Mouse (Mus musculus): Measurements from ENCODE around the gene Piwil4. TPM values are rescaled to one million over a fixed set of nuclear protein-coding genes. Genes with fewer than 3 reads are reported as not detected.
A peak's percentile ranks its signal among the peaks of the same experiment; 100 is the strongest.

Piwil4 gene
- total and polyA plus RNA-seq, 3 experiments = 24.8 to 31.7 TPM; not detected in 1

DNA sequence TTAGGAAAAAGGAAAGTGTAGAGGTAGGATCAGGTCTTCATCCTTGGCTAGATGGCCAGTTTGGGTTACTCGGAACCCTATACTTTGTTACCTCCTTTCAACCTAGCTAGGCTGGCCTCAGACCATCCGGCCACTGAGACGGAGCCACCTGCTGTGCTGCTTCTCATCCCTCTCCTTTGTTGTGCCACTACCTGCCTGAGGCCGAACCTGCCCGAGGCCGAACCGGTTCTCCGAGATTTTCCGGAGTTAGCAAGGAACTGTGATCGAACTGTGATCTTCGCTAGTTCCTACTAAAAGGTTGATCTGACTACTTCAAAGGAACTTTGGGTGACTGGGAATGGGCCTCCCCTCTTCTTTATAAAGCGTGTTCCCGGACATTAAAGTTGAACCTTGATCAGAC lies 37.8 kb upstream of the Piwil4 start:
- H3K4me1 ChIP-seq (ENCODE audit: control insufficient read depth in 1 of 2, insufficient read depth in 2 of 2, low read length in 2 of 2) = peaks cover 13 to 18% of the 10 kb centered on the region in 2 experiments
- H3K9ac ChIP-seq (ENCODE audit: control insufficient read depth, low read depth, low read length, poor library complexity, severe bottlenecking) = no peak overlapping the region
- H3K9me3 ChIP-seq (replicated peaks; ENCODE audit: insufficient read depth, low read length) = no peaks in the 10 kb centered on the region
- no peak overlapping the region for H3K4me3 ChIP-seq (ENCODE audit: control insufficient read depth in 1 of 2, insufficient read depth in 1 of 2, low read depth in 2 of 2, low read length in 2 of 2)
- H3K79me2 ChIP-seq (ENCODE audit: control insufficient read depth, insufficient read depth, low read length, poor library complexity) = peaks cover 8% of the 10 kb centered on the region
- H3K27me3 ChIP-seq (ENCODE audit: control insufficient read depth in 1 of 2, insufficient read depth in 2 of 2, low read length in 2 of 2) = peaks cover 1 to 2% of the 10 kb centered on the region in 2 experiments; a peak in 2 of 4 replicates
- DNase-seq (ENCODE audit: low read depth, low spot score) = no peak
- TF ChIP-seq SMC3 (IDR thresholded peaks at IDR 0.05; ENCODE audit: low read depth, low read length) (no peak), MAX (IDR thresholded peaks at IDR 0.05; ENCODE audit: low read length) (no peak), MAFK (IDR thresholded peaks at IDR 0.05; ENCODE audit: borderline replicate concordance, low read depth, low read length) (no peak), RCOR1 (IDR thresholded peaks at IDR 0.05; ENCODE audit: low read depth, low read length) (no peak), GATA1 (IDR thresholded peaks at IDR 0.05; ENCODE audit: low read depth, low read length) (no peak), EP300 (IDR thresholded peaks at IDR 0.05; ENCODE audit: low read depth in 1 of 2, low read length in 2 of 2) (no peak), CHD1 (IDR thresholded peaks at IDR 0.05; ENCODE audit: low read depth, low read length) (no peak), ZMIZ1 (IDR thresholded peaks at IDR 0.05; ENCODE audit: low read depth, low read length) (no peak), MAZ (IDR thresholded peaks at IDR 0.05; ENCODE audit: low read depth, low read length) (no peak), TAL1 (IDR thresholded peaks at IDR 0.05; ENCODE audit: low read length) (no peak), RAD21 (IDR thresholded peaks at IDR 0.05; ENCODE audit: low read depth, low read length) (no peak), USF1 (IDR thresholded peaks at IDR 0.05; ENCODE audit: low read depth, low read length) (no peak), CTCF (IDR thresholded peaks at IDR 0.05 in 2 of 3, conservative IDR thresholded peaks at IDR 0.05 in 1 of 3; ENCODE audit: control insufficient read depth in 1 of 3, insufficient read depth in 1 of 3, low read depth in 2 of 3, low read length in 3 of 3, poor library complexity in 1 of 3, severe bottlenecking in 1 of 3) (no peak)
- H3K27ac ChIP-seq (ENCODE audit: control insufficient read depth, low read depth, low read length) = no peak overlapping the region
- peaks cover 34 to 40% of the 10 kb centered on the region in 2 experiments for H3K36me3 ChIP-seq (ENCODE audit: control insufficient read depth in 1 of 2, insufficient read depth in 2 of 2, low read length in 2 of 2)

DNA sequence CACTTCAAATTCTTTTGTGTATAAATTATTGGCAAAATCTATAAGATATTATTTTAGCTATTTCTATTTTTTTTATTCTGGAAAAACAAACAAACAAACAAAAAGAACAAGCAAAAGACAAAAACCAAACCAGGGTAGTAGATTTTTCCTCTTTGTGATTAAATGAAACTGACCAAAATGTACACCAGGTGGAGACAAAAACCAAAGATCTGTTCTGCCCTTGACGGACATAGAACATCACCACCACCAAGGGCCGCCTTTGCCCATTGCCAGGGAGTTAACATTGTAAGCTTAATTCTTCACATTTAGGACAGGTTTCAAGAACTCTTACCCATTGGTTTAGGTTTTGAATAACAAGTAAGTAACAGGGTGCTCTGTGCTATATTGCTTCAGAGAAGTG lies 33.3 kb upstream of the Piwil4 start:
- peak; percentile 61 for DNase-seq (ENCODE audit: low read depth, low spot score)
- peaks cover 10 to 16% of the 10 kb centered on the region in 2 experiments for H3K27me3 ChIP-seq (ENCODE audit: control insufficient read depth in 1 of 2, insufficient read depth in 2 of 2, low read length in 2 of 2)

DNA sequence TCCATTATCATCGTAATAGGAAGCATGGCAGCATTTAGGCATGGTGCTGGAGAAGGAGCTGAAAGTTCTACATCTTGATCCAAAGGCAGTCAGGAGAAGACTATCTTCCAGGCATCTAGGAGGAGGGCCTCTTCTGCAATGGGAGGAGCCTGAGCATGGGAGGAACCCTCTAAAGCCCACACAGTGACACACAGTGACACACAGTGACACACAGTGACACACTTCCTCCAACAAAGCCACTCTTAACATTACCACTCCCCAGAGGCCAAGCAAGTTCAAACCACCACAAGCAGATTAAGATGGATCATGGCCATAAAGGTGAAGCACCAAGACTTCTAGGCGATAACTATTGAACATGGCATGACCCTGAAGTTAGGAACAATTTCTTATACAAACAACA lies 31.5 kb upstream of the Piwil4 start:
- Histone ChIP-seq H3K4me3 (ENCODE audit: control insufficient read depth in 1 of 2, insufficient read depth in 1 of 2, low read depth in 2 of 2, low read length in 2 of 2) (no peak overlapping the region), H3K27me3 (ENCODE audit: control insufficient read depth in 1 of 2, insufficient read depth in 2 of 2, low read length in 2 of 2) (peaks cover 23 to 29% of the 10 kb centered on the region in 2 experiments), H3K79me2 (ENCODE audit: control insufficient read depth, insufficient read depth, low read length, poor library complexity) (no peaks in the 10 kb centered on the region), H3K27ac (ENCODE audit: control insufficient read depth, low read depth, low read length) (no peak overlapping the region), H3K9ac (ENCODE audit: control insufficient read depth, low read depth, low read length, poor library complexity, severe bottlenecking) (no peak overlapping the region), H3K36me3 (ENCODE audit: control insufficient read depth in 1 of 2, insufficient read depth in 2 of 2, low read length in 2 of 2) (no peaks in the 10 kb centered on the region), H3K9me3 (replicated peaks; ENCODE audit: insufficient read depth, low read length) (no peaks in the 10 kb centered on the region), H3K4me1 (ENCODE audit: control insufficient read depth in 1 of 2, insufficient read depth in 2 of 2, low read length in 2 of 2) (no peaks in the 10 kb centered on the region)
- TF ChIP-seq SMC3 (IDR thresholded peaks at IDR 0.05; ENCODE audit: low read depth, low read length) = no peak
- TF ChIP-seq MEF2A (IDR thresholded peaks at IDR 0.05; ENCODE audit: extremely low read depth, insufficient replicate concordance, low read depth, low read length, poor library complexity, severe bottlenecking) = no peak
- TF ChIP-seq TAL1 (IDR thresholded peaks at IDR 0.05; ENCODE audit: low read length) = no peak
- peak; percentile 49 for DNase-seq (ENCODE audit: low read depth, low spot score)

More for the DNA sequence above, 33.3 kb upstream of the Piwil4 start:
- H3K9me3 ChIP-seq (replicated peaks; ENCODE audit: insufficient read depth, low read length) = no peaks in the 10 kb centered on the region
- no peak overlapping the region for H3K9ac ChIP-seq (ENCODE audit: control insufficient read depth, low read depth, low read length, poor library complexity, severe bottlenecking)
- H3K36me3 ChIP-seq (ENCODE audit: control insufficient read depth in 1 of 2, insufficient read depth in 2 of 2, low read length in 2 of 2) = no peaks in the 10 kb centered on the region
- no peaks in the 10 kb centered on the region for H3K79me2 ChIP-seq (ENCODE audit: control insufficient read depth, insufficient read depth, low read length, poor library complexity)
- no peak overlapping the region for H3K4me3 ChIP-seq (ENCODE audit: control insufficient read depth in 1 of 2, insufficient read depth in 1 of 2, low read depth in 2 of 2, low read length in 2 of 2)
- peak; percentile 90 for TF ChIP-seq SMC3 (IDR thresholded peaks at IDR 0.05; ENCODE audit: low read depth, low read length)
- TF ChIP-seq ZMIZ1 (IDR thresholded peaks at IDR 0.05; ENCODE audit: low read depth, low read length) = no peak
- no peak for TF ChIP-seq UBTF (IDR thresholded peaks at IDR 0.05; ENCODE audit: borderline replicate concordance, insufficient read depth, low read depth, low read length)
- peak; percentile 12 to 83 (median 22); a peak in 3 of 6 replicates for TF ChIP-seq CTCF (IDR thresholded peaks at IDR 0.05 in 2 of 3, conservative IDR thresholded peaks at IDR 0.05 in 1 of 3; ENCODE audit: control insufficient read depth in 1 of 3, insufficient read depth in 1 of 3, low read depth in 2 of 3, low read length in 3 of 3, poor library complexity in 1 of 3, severe bottlenecking in 1 of 3)
- TF ChIP-seq ZC3H11A (IDR thresholded peaks at IDR 0.05; ENCODE audit: low read depth, low read length) = peak; percentile 86
- TF ChIP-seq RAD21 (IDR thresholded peaks at IDR 0.05; ENCODE audit: low read depth, low read length) = peak; percentile 85
- H3K27ac ChIP-seq (ENCODE audit: control insufficient read depth, low read depth, low read length) = no peak overlapping the region
- no peaks in the 10 kb centered on the region for H3K4me1 ChIP-seq (ENCODE audit: control insufficient read depth in 1 of 2, insufficient read depth in 2 of 2, low read length in 2 of 2)

Measured in MEL (cell line).